Mouse (Mus musculus): ENCODE data around the gene Tnf. TPM values are rescaled to one million over a fixed set of nuclear protein-coding genes. Genes with fewer than 3 reads are reported as not detected.
A peak's percentile ranks its signal among the peaks of the same experiment; 100 is the strongest.

Gene Tnf
- polyA plus RNA-seq, 1 experiment, result 0.83 TPM

GRCm38 (mm10) chr17:35173329-35173728 lies 28.5 kb downstream of the Tnf start:
- no peak for DNase-seq (ENCODE audit: low spot score)

GRCm38 (mm10) chr17:35172445-35173234 lies 29.2 kb downstream of the Tnf start:
- DNase-seq (ENCODE audit: low spot score), result no peak

- DNase-seq (ENCODE audit: low spot score), result no peak
Measured at GRCm38 (mm10) chr17:35168541-35169207, 33.1 kb downstream of the Tnf start.

- no peak for DNase-seq (ENCODE audit: low spot score)
Measured at GRCm38 (mm10) chr17:35167794-35168193, 34.0 kb downstream of the Tnf start.

- no peak for DNase-seq (ENCODE audit: low spot score)
Measured at GRCm38 (mm10) chr17:35166352-35167035, 35.3 kb downstream of the Tnf start.

GRCm38 (mm10) chr17:35165451-35166155 lies 36.2 kb downstream of the Tnf start:
- no peak for DNase-seq (ENCODE audit: low spot score)

GRCm38 (mm10) chr17:35164568-35165450 lies 37.0 kb downstream of the Tnf start, which contains the start of gene Prrc2a:
Prrc2a (minus strand) TSS chr17:35164897.
- DNase-seq (ENCODE audit: low spot score), result peak; percentile 93

- DNase-seq (ENCODE audit: low spot score), result no peak
Measured at GRCm38 (mm10) chr17:35164218-35164567, 37.6 kb downstream of the Tnf start.

GRCm38 (mm10) chr17:35163326-35164081 lies 38.3 kb downstream of the Tnf start:
- no peak for DNase-seq (ENCODE audit: low spot score)

GRCm38 (mm10) chr17:35162730-35163129 lies 39.1 kb downstream of the Tnf start:
- no peak for DNase-seq (ENCODE audit: low spot score)

- DNase-seq (ENCODE audit: low spot score), result no peak
Measured at GRCm38 (mm10) chr17:35162121-35162520, 39.7 kb downstream of the Tnf start.

GRCm38 (mm10) chr17:35161421-35161820 lies 40.4 kb downstream of the Tnf start:
- DNase-seq (ENCODE audit: low spot score), result no peak

GRCm38 (mm10) chr17:35159638-35160037 lies 42.2 kb downstream of the Tnf start:
- DNase-seq (ENCODE audit: low spot score), result no peak

- no peak for DNase-seq (ENCODE audit: low spot score)
Measured at GRCm38 (mm10) chr17:35158850-35159593, 42.8 kb downstream of the Tnf start.

GRCm38 (mm10) chr17:35157661-35158175 lies 44.1 kb downstream of the Tnf start:
- no peak for DNase-seq (ENCODE audit: low spot score)

GRCm38 (mm10) chr17:35157254-35157653 lies 44.6 kb downstream of the Tnf start:
- no peak for DNase-seq (ENCODE audit: low spot score)

GRCm38 (mm10) chr17:35156461-35157200 lies 45.2 kb downstream of the Tnf start:
- DNase-seq (ENCODE audit: low spot score), result no peak

GRCm38 (mm10) chr17:35155451-35155850 lies 46.4 kb downstream of the Tnf start:
- no peak for DNase-seq (ENCODE audit: low spot score)

GRCm38 (mm10) chr17:35154616-35155015 lies 47.2 kb downstream of the Tnf start:
- DNase-seq (ENCODE audit: low spot score), result no peak

All from urinary bladder, adult 2 months (tissue).